Mouse (Mus musculus): ENCODE measurements around the gene 2700081O15Rik. TPM values are rescaled to one million over a fixed set of nuclear protein-coding genes. Genes with fewer than 3 reads are reported as not detected.
"Not testable (repeated sequence)": the region's sequence is repeated elsewhere in the genome, so short reads cannot be mapped to it uniquely, and the experiment has no call there.

Gene 2700081O15Rik
- 15.4 and 17.4 TPM in 2 replicates for polyA plus RNA-seq (2016; fragmentation: Nextera tagmentation; extraction: Ambion mirVana)

DNA sequence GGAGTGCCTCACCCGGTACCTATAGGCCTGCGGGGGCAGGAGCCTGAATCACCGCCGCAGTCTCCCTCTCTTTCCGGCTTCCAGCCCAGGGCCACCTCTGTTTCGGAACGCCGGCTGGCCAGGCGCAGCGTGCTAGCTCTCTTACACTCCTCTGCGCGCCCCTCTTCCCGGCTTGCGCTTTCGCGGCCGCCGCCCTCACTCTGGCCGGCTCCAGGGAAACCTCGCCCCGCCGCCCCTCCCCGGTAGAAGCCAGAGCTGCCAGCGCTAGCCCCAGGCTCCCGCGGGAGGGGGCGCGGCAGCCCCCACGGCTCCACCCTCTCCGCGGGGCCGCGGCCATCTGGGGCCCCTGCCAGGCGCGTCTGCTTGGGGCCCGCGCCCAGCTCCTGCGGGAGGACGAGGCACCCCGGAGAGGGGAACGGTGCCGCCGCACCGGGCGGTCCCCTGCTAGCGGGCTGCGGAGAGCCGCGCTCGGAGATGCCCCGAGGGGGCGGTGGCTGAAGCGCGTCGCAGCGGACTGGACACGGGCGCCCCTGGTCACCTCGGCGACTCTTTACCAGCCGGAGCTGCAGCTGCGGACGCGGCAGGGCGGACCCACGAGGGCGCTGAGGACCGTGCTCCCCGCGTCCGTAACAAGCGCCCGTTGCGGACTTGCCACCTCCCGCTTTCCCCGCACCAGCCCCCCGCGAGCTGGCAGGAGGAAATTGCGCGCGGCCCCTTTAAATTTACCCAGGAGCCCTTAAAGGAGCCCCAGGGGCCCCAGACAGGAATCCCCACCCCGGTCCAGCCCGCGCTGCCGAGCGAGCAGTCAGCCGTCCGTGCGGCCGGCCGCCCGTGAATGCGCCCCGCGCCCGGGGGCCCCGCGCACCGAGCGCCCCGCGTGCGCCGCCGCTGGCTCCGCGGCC lies at the start of gene 2700081O15Rik:
Gene 2700081O15Rik, plus strand, starts transcription at position 792 of the 902 bp plus-strand sequence.
- WGBS, result under 1% methylated on average over 92 of the region's 107 CpGs
- peak; percentile 59 for ATAC-seq (ENCODE audit: low FRiP score, low read depth)

DNA sequence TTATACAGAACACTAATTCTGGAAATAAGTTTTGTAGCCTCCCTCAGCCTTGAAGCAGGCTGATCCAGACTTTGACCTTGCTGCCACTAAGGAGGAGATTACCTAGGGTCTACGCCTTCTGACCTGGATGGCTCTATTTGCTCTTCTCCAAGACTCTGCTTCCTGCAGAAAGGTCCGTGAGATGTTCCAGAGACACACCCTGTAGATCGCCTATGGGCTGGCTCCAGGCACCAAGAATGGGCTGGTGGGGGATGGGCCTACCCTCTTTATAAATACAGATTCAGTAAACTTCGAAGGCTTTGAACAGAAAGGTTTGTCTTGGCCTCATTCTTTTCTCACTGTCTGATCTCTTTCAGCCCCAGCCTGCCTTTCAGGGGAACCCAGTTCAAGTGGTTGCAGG lies 48.0 kb upstream of the 2700081O15Rik start:
- ATAC-seq (ENCODE audit: low FRiP score, low read depth); H3K27ac ChIP-seq (replicated peaks); H3K4me3 ChIP-seq; H3K4me2 ChIP-seq (replicated peaks); H3K9me3 ChIP-seq; H3K9ac ChIP-seq (replicated peaks); H3K4me1 ChIP-seq; H3K27me3 ChIP-seq: not testable (repeated sequence)
- H3K36me3 ChIP-seq, result peaks cover 76% of the 10 kb centered on the region
- 95% methylated on average over 4 of the region's 4 CpGs for WGBS

More for the DNA sequence above, at the start of gene 2700081O15Rik:
- Histone ChIP-seq H3K4me1 (peaks cover 46% of the 10 kb centered on the region), H3K36me3 (peaks cover 22% of the 10 kb centered on the region), H3K9me3 (no peaks in the 10 kb centered on the region), H3K27ac (replicated peaks) (peak within 1 kb of the TSS; percentile 98), H3K27me3 (peaks cover 5% of the 10 kb centered on the region; the same call in 1 of the 2 replicates), H3K4me3 (peak within 1 kb of the TSS; percentile 78), H3K4me2 (replicated peaks) (peak within 1 kb of the TSS; percentile 83), H3K9ac (replicated peaks) (peak within 1 kb of the TSS; percentile 100)

DNA sequence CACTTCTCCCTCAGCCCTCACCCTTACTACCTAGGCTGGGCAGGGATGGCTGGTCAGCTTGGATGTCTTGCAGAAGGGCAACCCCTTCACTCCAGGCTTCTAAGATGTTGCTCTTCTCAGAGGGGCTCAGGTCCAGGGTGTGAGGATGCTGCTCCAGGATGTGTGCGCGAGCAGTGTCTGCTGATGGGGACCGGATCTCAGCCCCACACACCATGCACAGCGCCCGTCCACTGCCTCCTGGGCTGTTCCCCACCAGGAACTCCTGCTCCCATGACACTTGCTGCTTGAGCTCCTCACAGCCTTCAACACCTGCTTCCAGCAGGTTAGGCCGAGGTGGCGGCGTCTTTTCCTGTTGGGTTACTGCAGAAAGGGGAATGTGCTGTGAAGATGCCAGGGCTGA lies 42.9 kb upstream of the 2700081O15Rik start:
- Histone ChIP-seq H3K27me3 (no peaks in the 10 kb centered on the region), H3K4me1 (0 out of 2 replicates have a peak, but pooled peaks cover under 1% of the 10 kb centered on the region), H3K4me2 (replicated peaks) (no peak overlapping the region), H3K36me3 (peaks cover 73% of the 10 kb centered on the region), H3K4me3 (no peak overlapping the region), H3K27ac (replicated peaks) (no peak overlapping the region), H3K9ac (replicated peaks) (no peak overlapping the region), H3K9me3 (no peaks in the 10 kb centered on the region)
- WGBS, result 92% methylated on average over 8 of the region's 8 CpGs
- no peak for ATAC-seq (ENCODE audit: low FRiP score, low read depth)

DNA sequence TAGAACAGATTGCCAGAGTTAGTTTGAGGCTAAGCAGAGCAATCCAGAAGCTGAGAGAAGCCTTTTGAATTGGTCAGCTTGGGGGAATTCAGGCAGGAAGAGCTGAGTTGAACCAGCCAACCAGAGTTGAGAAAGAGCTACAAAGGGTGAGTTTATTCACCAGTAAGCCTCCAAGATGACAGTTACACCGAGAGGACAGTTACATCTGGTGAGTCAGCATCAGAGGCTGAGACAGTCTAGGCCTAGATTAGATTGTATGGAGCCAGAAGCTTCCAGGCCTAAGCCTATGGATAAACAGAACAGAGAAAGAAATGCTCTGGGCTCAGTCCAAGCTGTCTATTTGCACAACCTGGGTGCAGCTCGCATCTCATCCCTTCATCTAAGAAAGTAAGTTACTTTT lies 39.8 kb upstream of the 2700081O15Rik start:
- Histone ChIP-seq H3K27ac (replicated peaks) (no peak overlapping the region), H3K9ac (replicated peaks) (no peak overlapping the region; the same call in 1 of the 2 replicates), H3K9me3 (no peaks in the 10 kb centered on the region), H3K27me3 (no peaks in the 10 kb centered on the region), H3K4me1 (peaks cover 25% of the 10 kb centered on the region), H3K36me3 (peaks cover 45% of the 10 kb centered on the region), H3K4me2 (replicated peaks) (no peak overlapping the region), H3K4me3 (no peak overlapping the region)
- ATAC-seq (ENCODE audit: low FRiP score, low read depth), result no peak
- WGBS, result 78% methylated on average over 2 of the region's 2 CpGs

DNA sequence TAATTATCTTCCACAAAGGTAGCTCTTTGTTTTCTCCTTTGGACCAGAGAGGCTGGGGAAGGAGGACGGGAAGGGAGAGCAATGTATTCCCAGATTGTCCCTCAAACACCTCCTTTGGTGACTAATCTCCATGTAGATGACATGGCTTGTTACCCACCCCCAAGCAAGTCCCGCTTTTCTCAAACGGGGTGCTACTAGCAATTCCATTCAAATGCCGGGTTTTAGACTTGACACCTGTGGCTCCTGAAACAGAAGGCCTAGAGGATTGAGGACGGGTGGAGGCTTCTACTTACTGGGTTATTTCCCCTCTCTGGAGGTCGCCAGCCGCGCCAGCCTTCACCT lies 35.5 kb upstream of the 2700081O15Rik start:
- peak overlapping the region; percentile 89 for H3K4me3 ChIP-seq
- peaks cover 36% of the 10 kb centered on the region for H3K4me1 ChIP-seq
- peak overlapping the region; percentile 86 for H3K4me2 ChIP-seq (replicated peaks)
- peak overlapping the region; percentile 97 for H3K27ac ChIP-seq (replicated peaks)
- peak overlapping the region; percentile 96 for H3K9ac ChIP-seq (replicated peaks)
- no peaks in the 10 kb centered on the region for H3K9me3 ChIP-seq
- ATAC-seq (ENCODE audit: low FRiP score, low read depth), result no peak
- no peaks in the 10 kb centered on the region for H3K27me3 ChIP-seq
- 0 out of 2 replicates have a peak, but pooled peaks cover 5% of the 10 kb centered on the region for H3K36me3 ChIP-seq
- under 1% methylated on average over 8 of the region's 8 CpGs for WGBS

DNA sequence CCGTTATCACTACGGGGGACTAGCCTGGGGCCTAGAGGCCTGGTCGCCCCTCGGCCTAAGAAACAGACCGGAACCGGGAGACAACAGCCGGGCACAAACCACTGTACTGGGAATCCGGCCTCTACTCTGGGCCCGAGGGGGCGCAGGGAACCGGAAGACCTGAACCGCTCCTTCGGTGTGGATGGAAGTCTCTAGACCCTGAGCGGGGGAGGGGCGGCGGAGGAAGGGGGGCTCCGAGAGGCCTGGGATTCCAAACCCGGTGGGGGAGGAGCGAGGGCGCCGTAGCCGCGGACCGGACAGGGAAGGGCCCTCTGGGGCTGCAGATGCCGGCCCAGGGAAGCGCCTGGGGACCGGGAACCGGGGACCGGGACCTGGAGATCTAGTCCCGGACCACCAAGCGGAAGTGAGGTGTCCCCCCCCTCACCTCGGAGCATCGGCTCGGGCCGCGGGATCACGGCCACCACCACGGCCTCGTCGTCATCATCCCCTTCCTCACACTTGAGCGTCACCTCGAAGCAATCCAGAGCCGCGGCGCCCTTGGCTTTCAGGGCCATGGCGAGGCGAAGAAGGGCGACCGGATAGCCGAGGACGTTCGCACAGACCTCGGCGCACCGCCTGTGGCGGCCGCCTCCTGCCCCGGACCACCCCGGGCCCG lies 35.0 kb upstream of the 2700081O15Rik start:
- 0% methylated on average over 50 of the region's 60 CpGs for WGBS

DNA sequence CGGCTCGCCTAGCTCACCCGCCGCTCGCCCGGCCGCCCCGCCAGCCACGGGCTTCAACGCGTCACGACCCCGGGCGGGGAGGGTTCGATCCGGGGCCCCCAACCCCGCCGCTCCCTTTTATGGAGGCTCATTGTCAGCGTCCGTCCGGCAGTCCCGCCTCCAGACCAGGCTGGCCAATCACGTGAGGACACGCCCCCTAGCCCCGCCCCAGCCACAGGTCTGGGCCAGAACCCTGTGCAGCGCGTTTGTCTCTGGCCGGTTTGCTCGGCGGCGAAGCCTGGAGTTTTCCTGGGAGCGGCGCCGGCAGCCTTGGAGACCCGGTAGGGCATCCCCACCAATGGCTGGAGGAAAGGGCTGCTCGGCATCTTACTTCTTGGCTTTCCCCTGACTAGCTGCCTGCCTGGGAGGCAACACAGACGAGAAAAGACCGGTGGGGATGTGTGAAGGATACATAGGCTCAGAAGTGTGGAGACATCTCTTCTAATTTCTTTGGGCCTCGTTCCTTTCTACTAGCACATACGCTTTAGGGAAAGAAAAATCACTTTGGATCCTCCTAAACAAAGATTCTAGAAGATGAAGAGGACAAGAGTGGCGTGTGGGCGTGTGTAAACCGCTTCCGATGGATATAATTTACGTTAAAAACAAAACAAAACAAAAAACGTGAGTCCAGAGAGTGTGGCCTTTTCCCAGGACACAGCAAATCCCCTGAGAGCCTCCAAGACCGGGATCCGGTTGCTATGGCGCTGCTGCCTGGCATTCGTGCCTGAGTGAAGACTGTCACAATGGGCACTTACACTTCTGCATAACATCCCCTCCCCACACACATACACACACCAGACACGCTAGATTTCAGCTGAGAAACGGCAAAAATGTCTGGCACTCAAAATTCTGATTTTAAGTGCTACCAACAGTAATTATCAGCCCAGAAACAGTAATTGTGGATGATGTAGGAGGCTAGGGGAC lies 34.2 kb upstream of the 2700081O15Rik start, which contains the start of gene Spindoc:
Gene Spindoc, minus strand, starts transcription at position 92 of the 963 bp plus-strand sequence.
- H3K9me3 ChIP-seq, result no peaks in the 10 kb centered on the region
- ATAC-seq (ENCODE audit: low FRiP score, low read depth), result peak; percentile 97
- peaks cover 36% of the 10 kb centered on the region for H3K4me1 ChIP-seq
- H3K4me2 ChIP-seq (replicated peaks), result peak within 1 kb of the TSS; percentile 86
- peak within 1 kb of the TSS; percentile 89 for H3K4me3 ChIP-seq
- 0 out of 2 replicates have a peak, but pooled peaks cover 5% of the 10 kb centered on the region for H3K36me3 ChIP-seq
- peak within 1 kb of the TSS; percentile 97 for H3K27ac ChIP-seq (replicated peaks)
- peak within 1 kb of the TSS; percentile 96 for H3K9ac ChIP-seq (replicated peaks)
- H3K27me3 ChIP-seq, result no peaks in the 10 kb centered on the region
- under 1% methylated on average over 52 of the region's 52 CpGs for WGBS

More for the DNA sequence above, 35.0 kb upstream of the 2700081O15Rik start:
- ATAC-seq (ENCODE audit: low FRiP score, low read depth), result no peak; the same call in 1 of the 2 replicates
- Histone ChIP-seq H3K36me3 (0 out of 2 replicates have a peak, but pooled peaks cover 5% of the 10 kb centered on the region), H3K27ac (replicated peaks) (peak overlapping the region; percentile 97), H3K4me2 (replicated peaks) (peak overlapping the region; percentile 86), H3K9me3 (no peaks in the 10 kb centered on the region), H3K4me1 (peaks cover 36% of the 10 kb centered on the region), H3K4me3 (peak overlapping the region; percentile 89), H3K27me3 (no peaks in the 10 kb centered on the region), H3K9ac (replicated peaks) (peak overlapping the region; percentile 96)

DNA sequence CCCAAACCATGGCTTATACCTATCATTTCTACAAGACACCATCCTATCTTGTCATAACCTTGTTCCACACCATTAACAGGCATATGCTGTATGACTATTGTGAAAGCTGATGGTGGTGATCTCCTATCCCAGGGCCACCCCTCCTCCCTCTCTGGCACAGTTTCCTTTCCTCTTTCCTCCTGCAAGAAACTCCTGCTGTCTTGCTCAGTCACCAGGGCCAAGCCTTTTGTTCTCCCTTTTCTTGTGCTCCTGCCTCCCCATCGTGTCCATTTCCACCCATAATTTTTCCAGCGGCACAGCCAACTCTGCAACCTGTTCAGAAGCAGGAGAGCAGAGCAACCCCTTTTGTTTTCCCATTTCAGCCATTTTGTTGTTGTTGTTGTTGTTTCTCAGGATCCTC lies 31.4 kb upstream of the 2700081O15Rik start:
- no peak overlapping the region for H3K4me3 ChIP-seq
- ATAC-seq (ENCODE audit: low FRiP score, low read depth), result no peak
- no peaks in the 10 kb centered on the region for H3K9me3 ChIP-seq
- no peak overlapping the region for H3K27ac ChIP-seq (replicated peaks)
- peaks cover 4% of the 10 kb centered on the region; the same call in 1 of the 2 replicates for H3K36me3 ChIP-seq
- 52% methylated on average over 2 of the region's 2 CpGs for WGBS
- H3K4me2 ChIP-seq (replicated peaks), result no peak overlapping the region
- H3K9ac ChIP-seq (replicated peaks), result no peak overlapping the region
- peaks cover 21% of the 10 kb centered on the region for H3K4me1 ChIP-seq
- H3K27me3 ChIP-seq, result no peaks in the 10 kb centered on the region

DNA sequence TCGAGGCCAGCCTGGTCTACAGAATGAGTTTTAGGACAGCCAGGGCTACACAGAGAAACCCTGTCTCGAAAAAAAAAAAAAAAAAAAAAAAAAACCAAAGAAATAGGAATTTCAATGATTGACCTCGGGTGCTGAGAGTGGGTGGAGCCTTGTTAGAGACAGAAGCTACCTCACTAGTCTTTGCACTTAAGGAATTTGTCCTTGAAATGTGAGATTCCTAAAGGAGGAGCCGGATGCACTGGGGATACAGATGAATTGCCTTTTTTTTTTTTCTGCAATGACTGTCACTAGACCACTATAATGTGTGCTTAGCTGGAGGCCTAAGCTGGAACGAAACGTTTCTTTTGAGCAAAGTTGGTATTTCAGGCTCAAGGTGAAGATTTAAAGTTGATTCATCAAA lies 28.9 kb upstream of the 2700081O15Rik start:
- no peak overlapping the region for H3K27ac ChIP-seq (replicated peaks)
- H3K27me3 ChIP-seq, result no peaks in the 10 kb centered on the region
- peaks cover 4% of the 10 kb centered on the region; the same call in 1 of the 2 replicates for H3K36me3 ChIP-seq
- H3K4me2 ChIP-seq (replicated peaks), result no peak overlapping the region
- no peak for ATAC-seq (ENCODE audit: low FRiP score, low read depth)
- H3K4me1 ChIP-seq, result peaks cover 10% of the 10 kb centered on the region
- H3K9me3 ChIP-seq, result no peaks in the 10 kb centered on the region
- WGBS, result 86% methylated on average over 6 of the region's 6 CpGs
- no peak overlapping the region for H3K9ac ChIP-seq (replicated peaks)
- H3K4me3 ChIP-seq, result no peak overlapping the region

DNA sequence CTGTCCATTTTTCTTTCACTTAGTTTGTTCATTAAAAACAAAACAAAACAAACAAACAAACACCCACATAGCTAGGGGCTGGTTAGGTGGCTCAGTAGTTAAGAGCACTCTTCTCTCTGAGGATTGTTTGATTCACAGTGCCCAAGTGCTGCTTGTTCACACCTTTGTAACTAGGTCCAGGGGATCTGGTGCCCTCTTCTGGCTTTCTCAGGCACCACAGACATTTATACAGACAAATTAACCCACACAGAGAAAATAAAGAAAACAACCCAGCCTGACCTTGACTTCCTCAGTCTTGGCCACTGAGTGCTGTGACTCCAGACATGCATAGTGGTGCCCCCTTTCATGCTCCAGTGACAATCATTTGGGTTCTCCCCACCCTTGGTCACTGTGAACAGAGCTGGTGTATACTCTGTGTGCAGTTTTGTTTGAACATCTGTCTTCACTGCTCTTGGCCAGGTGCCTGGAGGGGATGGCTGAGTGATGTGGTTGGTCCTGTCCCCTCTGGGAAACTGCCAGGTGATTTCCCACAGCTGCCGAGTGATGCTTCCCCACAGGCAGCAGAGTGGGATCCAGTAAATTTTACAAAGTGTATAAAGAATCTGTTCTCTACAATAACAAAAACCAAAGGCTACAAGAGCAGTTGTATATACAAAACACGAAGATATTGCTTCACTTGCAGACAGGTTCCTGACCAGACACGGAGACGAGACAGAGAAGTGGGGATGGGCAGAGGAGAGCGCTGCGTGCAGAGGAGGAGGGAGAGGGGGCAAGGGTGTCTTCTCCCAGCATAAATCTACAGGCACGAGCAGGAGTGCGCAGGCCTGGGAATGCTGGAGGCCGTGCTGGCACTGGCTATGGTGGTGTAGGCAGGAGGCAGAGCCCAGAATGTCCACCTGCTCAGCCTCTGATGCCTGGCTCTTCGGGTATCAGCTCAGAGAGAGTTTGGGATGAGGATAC lies 20.3 kb upstream of the 2700081O15Rik start:
- not testable (repeated sequence) for H3K36me3 ChIP-seq; H3K9me3 ChIP-seq; H3K4me1 ChIP-seq; H3K4me3 ChIP-seq; H3K9ac ChIP-seq (replicated peaks); H3K4me2 ChIP-seq (replicated peaks); H3K27me3 ChIP-seq; H3K27ac ChIP-seq (replicated peaks); ATAC-seq (ENCODE audit: low FRiP score, low read depth)
- WGBS, result 83% methylated on average over 10 of the region's 10 CpGs

Measured in midbrain, embryonic 12.5 days (tissue).